Mouse (Mus musculus) heart, embryonic 16.5 days (tissue): ENCODE measurements around the gene 1700037H04Rik. TPM values are rescaled to one million over a fixed set of nuclear protein-coding genes. Genes with fewer than 3 reads are reported as not detected.

ENCODE experiments used
- ATAC-seq: fragments of 200-750 bp; cut with Nextera tagmentation; replicated peaks from 2 replicates; pipeline ENCODE4 v1.8.0; 2017; ENCODE audit warnings: moderate number of reproducible peaks; ENCODE audit not compliant: insufficient read depth, low FRiP score; ENCODE audit errors: extremely low read depth
- H3K27ac ChIP-seq: fragments of 300-500 bp; sonication (generic); 2 replicates; pipeline ENCODE4 v1.5.1; 2014; ENCODE audit warnings: mild to moderate bottlenecking, low read length, control low read depth, moderate library complexity
- H3K27me3 ChIP-seq: fragments of 300-500 bp; sonication (generic); 2 replicates; pipeline ENCODE4 v1.6.1; 2014; ENCODE audit warnings: low read length, mixed read lengths; ENCODE audit not compliant: control insufficient read depth, insufficient read depth
- H3K36me3 ChIP-seq: fragments of 300-500 bp; sonication (generic); 2 replicates; pipeline ENCODE4 v1.6.1; 2014; ENCODE audit not compliant: control insufficient read depth, insufficient read depth
- H3K4me1 ChIP-seq: fragments of 300-500 bp; sonication (generic); 2 replicates; pipeline ENCODE4 v1.6.1; 2014; ENCODE audit warnings: low read length, mixed read lengths; ENCODE audit not compliant: control insufficient read depth, insufficient read depth
- H3K4me2 ChIP-seq: fragments of 300-500 bp; sonication (generic); 2 replicates; pipeline ENCODE4 v1.6.1; 2014; ENCODE audit warnings: low read depth, mild to moderate bottlenecking, control low read depth, low read length
- H3K4me3 ChIP-seq: fragments of 300-500 bp; sonication (generic); 2 replicates; pipeline ENCODE4 v1.5.1; 2014; ENCODE audit warnings: mild to moderate bottlenecking, control low read depth, low read length
- H3K9ac ChIP-seq: fragments of 300-500 bp; sonication (generic); 2 replicates; pipeline ENCODE4 v1.6.1; 2014; ENCODE audit warnings: low read length, control low read depth
- H3K9me3 ChIP-seq: fragments of 300-500 bp; sonication (generic); replicated peaks from 2 replicates; pipeline ENCODE4 v1.6.1; 2016; ENCODE audit warnings: low read length; ENCODE audit not compliant: control insufficient read depth
- WGBS: fragments of 180-500 bp; shearing (Covaris S2); extraction: QIAGEN DNeasy Blood & Tissue Kit; methylation state at CpG from one replicate; pipeline ENCODE4 v1.1.7; 2014; 5-methylcytosine and 5-hydroxymethylcytosine counted together
- polyA plus RNA-seq: library from polyadenylated mRNA; unstranded; fragments of >200 nt; fragmentation: Nextera tagmentation; extraction: Ambion mirVana; gene quantifications from 2 replicates; pipeline ENCODE4 v1.2.1, GENCODE M21; 2015

The 1700037H04Rik gene
- polyA plus RNA-seq, 1 experiment from 2014 or later, result 65.1 TPM

DNA sequence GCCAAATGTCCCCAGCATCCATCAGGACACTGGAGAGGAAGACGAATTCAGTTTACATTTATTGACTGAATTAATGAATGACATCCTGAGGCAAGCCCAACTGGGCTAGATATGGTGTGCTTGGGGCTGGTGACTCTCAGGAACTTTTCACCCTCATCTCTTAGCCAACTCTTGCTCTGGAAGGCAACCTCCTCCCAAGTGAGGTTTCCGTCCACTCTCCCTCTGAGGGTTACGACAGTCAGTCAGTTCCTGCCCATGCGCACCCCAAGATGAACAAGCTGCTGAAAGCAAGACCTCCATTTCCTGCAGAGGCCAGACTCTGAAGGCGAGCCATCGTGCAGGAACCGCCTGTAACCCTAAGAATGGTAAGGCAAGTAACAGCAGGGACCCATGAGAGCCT lies 2.9 kb downstream of the 1700037H04Rik start:
- H3K4me1 ChIP-seq, result peaks cover 10% of the 10 kb centered on the region

DNA sequence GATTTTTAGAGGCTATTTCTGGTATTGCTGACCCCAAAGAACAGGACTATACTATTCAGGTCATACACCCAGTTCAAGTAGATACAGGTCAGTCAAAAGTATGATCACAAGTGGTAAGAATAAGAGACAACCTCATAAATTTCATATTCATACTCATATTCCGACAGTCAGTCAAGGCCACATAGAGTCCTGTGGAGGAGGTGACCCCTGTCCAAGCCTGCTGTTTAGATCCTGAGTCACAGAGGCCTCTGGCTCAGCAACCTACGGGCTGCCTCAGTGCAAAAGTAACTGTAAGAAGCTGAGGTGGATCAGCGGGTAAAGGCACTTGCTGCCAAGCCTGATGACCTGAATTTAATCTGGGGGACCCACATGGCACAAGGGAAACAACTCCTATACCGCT lies 5.8 kb downstream of the 1700037H04Rik start:
- Histone ChIP-seq H3K27ac (no peak overlapping the region), H3K9me3 (no peaks in the 10 kb centered on the region), H3K4me1 (peaks cover 8% of the 10 kb centered on the region), H3K27me3 (no peaks in the 10 kb centered on the region), H3K9ac (no peak overlapping the region), H3K36me3 (peaks cover 23% of the 10 kb centered on the region), H3K4me2 (no peak overlapping the region), H3K4me3 (no peak overlapping the region)
- 86% methylated on average over 4 of the region's 4 CpGs for WGBS
- ATAC-seq, result no peak

More for the DNA sequence above, 2.9 kb downstream of the 1700037H04Rik start:
- Histone ChIP-seq H3K27me3 (no peaks in the 10 kb centered on the region), H3K4me3 (no peak overlapping the region), H3K36me3 (peaks cover 9% of the 10 kb centered on the region; the same call in 1 of the 2 replicates), H3K4me2 (no peak overlapping the region), H3K27ac (no peak overlapping the region), H3K9me3 (no peaks in the 10 kb centered on the region), H3K9ac (no peak overlapping the region)
- ATAC-seq, result no peak
- WGBS, result 91% methylated on average over 7 of the region's 7 CpGs

DNA sequence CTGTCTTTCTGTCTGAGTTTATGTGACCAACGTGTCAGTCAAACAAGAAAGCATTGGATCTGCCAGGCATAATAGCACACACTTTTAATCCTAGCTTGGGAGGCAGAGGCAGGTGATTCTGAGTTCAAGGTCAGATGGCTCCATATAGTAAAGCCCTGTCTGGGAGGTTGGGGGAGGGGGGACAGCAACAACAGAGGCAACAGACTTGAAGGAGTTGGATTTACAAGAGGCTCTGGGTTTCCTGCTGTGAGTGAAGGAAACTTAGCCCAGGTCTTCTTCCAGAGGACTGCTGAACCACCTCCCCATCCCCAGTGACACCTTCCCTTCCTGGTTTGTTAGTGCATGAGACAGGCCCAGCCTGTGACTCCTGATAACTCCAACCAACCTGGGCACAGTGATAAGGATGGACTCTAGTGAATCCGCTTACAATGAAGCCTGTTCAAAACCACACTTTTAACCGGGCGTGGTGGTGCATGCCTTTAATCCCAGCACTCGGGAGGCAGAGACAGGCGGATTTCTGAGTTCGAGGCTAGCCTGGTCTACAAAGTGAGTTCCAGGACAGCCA lies 7.6 kb downstream of the 1700037H04Rik start:
- H3K4me2 ChIP-seq, result no peak overlapping the region
- H3K36me3 ChIP-seq, result peaks cover 30% of the 10 kb centered on the region
- H3K27me3 ChIP-seq, result no peaks in the 10 kb centered on the region
- no peak for ATAC-seq
- WGBS, result 85% methylated on average over 7 of the region's 7 CpGs
- no peak overlapping the region for H3K27ac ChIP-seq
- no peak overlapping the region for H3K9ac ChIP-seq
- H3K4me3 ChIP-seq, result no peak overlapping the region
- peaks cover 5% of the 10 kb centered on the region; the same call in 1 of the 2 replicates for H3K4me1 ChIP-seq
- H3K9me3 ChIP-seq, result no peaks in the 10 kb centered on the region

GRCm38 (mm10) chr2:131149254-131149578 lies 10.7 kb downstream of the 1700037H04Rik start:
- no peak for ATAC-seq
- Histone ChIP-seq H3K4me3 (no peak overlapping the region), H3K4me2 (no peak overlapping the region), H3K27me3 (no peaks in the 10 kb centered on the region), H3K9ac (no peak overlapping the region), H3K36me3 (peaks cover 48% of the 10 kb centered on the region), H3K9me3 (no peaks in the 10 kb centered on the region), H3K4me1 (no peaks in the 10 kb centered on the region), H3K27ac (no peak overlapping the region)
- 85% methylated on average over 3 of the region's 3 CpGs for WGBS

DNA sequence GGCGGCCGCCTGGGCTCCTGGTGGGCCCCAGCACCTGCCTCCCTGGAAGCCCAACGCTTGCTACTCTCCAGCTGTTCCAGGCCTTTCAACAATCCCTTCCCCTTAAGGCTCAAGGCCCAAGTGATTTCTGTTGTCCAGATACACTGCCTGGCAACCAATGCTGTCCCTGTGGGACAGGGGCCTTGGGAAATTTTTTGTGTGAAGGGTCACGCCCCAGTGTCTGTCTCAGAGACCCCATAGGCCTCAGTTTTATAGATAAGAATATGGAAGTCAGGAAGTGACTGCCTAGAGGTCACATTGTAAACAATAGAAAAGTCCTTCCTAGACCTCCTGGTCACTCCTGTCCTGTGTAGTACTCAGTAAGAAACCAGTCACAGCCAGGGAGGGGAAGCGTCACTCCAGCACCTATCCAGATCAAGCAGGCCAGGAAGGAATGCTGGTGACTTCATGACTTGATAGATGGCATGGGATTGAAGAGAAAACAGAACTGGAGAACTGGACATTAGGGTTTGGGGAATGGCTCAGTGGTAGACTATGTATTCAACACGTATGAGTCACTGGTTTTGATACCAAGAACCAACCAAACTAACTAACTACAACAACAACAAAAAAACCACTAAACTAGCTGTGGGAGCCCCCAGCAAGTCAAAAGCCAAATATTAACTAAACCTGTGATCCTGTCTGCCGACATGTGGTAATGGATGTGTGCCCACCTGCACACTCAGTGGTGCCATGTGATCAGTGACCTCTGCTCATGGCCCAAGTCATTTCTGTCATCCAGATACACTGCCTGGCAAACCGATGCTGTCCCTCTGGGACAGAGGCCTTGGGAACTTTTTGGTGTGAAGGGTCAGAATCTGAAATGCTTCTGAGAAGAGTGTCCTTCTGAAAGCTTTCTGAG lies 11.3 kb downstream of the 1700037H04Rik start:
- ATAC-seq, result no peak; the same call in 1 of the 2 replicates
- Histone ChIP-seq H3K4me3 (no peak overlapping the region), H3K27ac (no peak overlapping the region; the same call in 1 of the 2 replicates), H3K9me3 (no peaks in the 10 kb centered on the region), H3K9ac (no peak overlapping the region), H3K27me3 (no peaks in the 10 kb centered on the region), H3K36me3 (peaks cover 50% of the 10 kb centered on the region), H3K4me1 (no peaks in the 10 kb centered on the region), H3K4me2 (no peak overlapping the region)
- 69% methylated on average over 8 of the region's 8 CpGs for WGBS

DNA sequence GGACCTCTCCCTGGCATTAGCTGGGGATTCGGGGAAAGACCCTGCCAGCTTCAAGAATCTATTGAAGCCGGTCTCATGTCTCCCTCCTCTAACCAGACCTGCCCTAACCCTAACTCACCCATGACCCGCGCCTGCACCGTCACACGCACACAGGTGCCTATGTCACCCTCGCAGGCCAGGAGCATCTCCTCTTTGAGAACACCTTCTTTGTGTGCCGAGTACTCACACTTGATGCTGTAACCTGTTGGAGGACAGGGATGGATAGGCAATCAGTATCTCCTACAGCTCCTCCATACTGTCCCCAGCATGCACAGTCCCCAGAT lies 12.9 kb downstream of the 1700037H04Rik start:
- peaks cover 3% of the 10 kb centered on the region; the same call in 1 of the 2 replicates for H3K4me1 ChIP-seq
- H3K27me3 ChIP-seq, result no peaks in the 10 kb centered on the region
- WGBS, result 92% methylated on average over 8 of the region's 8 CpGs
- peaks cover 51% of the 10 kb centered on the region for H3K36me3 ChIP-seq
- H3K4me2 ChIP-seq, result no peak overlapping the region
- no peak overlapping the region for H3K9ac ChIP-seq
- H3K9me3 ChIP-seq, result no peaks in the 10 kb centered on the region
- H3K4me3 ChIP-seq, result no peak overlapping the region
- no peak for ATAC-seq
- H3K27ac ChIP-seq, result no peak overlapping the region

DNA sequence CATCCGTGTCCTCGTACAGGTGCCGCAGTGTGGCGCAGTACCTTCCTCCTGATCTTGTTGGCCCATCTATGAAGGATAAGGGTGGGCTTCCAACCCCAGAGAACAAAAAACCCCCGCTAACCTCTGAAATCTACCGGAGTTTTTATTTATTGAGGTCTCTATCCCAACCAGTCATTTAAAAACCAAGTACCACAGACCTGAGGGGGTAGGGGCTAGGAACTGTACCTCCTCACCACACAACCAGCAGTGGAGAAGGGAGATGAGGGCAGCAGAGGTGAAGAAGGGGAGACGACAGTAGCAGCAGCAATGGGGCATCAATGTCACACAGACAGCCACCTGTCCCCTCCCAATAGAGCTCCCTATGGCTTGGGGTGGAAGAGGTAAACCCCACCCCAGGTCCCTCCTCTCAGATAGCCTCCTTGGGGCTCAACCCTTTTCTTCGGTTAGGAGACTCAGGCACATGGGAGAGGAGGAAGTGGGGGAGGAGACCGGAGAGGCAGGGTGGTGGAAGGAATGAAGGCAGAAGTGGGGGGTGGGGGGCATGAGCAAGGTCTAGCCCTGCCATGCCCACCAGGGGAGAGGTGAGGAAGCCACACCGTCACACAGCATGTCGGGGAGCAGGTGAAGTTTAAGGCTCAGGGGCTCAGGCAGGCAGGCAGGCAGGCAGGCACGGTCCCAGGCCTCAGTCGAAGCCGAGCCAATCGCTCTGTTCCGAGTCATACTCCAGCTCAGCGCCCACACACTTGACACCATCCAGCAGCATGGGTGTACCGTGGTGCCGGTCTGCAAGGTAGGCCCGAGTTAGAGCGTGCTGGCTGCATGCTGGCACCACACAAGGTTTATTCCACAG lies 13.5 kb downstream of the 1700037H04Rik start:
- Histone ChIP-seq H3K36me3 (peaks cover 47% of the 10 kb centered on the region), H3K9me3 (no peaks in the 10 kb centered on the region), H3K4me2 (no peak overlapping the region), H3K4me3 (no peak overlapping the region), H3K27me3 (no peaks in the 10 kb centered on the region), H3K9ac (no peak overlapping the region), H3K4me1 (peaks cover 3% of the 10 kb centered on the region; the same call in 1 of the 2 replicates), H3K27ac (no peak overlapping the region)
- ATAC-seq, result no peak
- WGBS, result 80% methylated on average over 21 of the region's 21 CpGs

GRCm38 (mm10) chr2:131145536-131145935 lies 14.3 kb downstream of the 1700037H04Rik start:
- Histone ChIP-seq H3K27ac (no peak overlapping the region), H3K9me3 (no peaks in the 10 kb centered on the region), H3K4me2 (no peak overlapping the region), H3K4me3 (no peak overlapping the region), H3K4me1 (peaks cover 7% of the 10 kb centered on the region), H3K9ac (no peak overlapping the region), H3K27me3 (no peaks in the 10 kb centered on the region), H3K36me3 (peaks cover 42% of the 10 kb centered on the region)
- no peak for ATAC-seq
- WGBS, result 76% methylated on average over 2 of the region's 2 CpGs

- no peak for ATAC-seq
- no peaks in the 10 kb centered on the region for H3K9me3 ChIP-seq
- peaks cover 10% of the 10 kb centered on the region for H3K4me1 ChIP-seq
- H3K27ac ChIP-seq, result no peak overlapping the region
- no peak overlapping the region for H3K4me3 ChIP-seq
- WGBS, result 53% methylated on average over 13 of the region's 13 CpGs
- no peak overlapping the region for H3K4me2 ChIP-seq
- H3K36me3 ChIP-seq, result peaks cover 42% of the 10 kb centered on the region
- H3K9ac ChIP-seq, result no peak overlapping the region
- no peaks in the 10 kb centered on the region for H3K27me3 ChIP-seq
Measured at GRCm38 (mm10) chr2:131145121-131145520, 14.8 kb downstream of the 1700037H04Rik start.
